Mouse (Mus musculus): ENCODE results near the gene Pgam5. TPM values are rescaled to one million over a fixed set of nuclear protein-coding genes. Genes with fewer than 3 reads are reported as not detected.
A peak's percentile ranks its signal among the peaks of the same experiment; 100 is the strongest.

The Pgam5 gene
- total RNA-seq, 2 experiments from 2014 or later = 22.6 to 26.7 TPM

GRCm38 (mm10) chr5:110230780-110231461 is 38.8 kb downstream of the Pgam5 start, which contains the start of gene Ankle2:
Ankle2 (plus strand) TSS chr5:110231004.
- DNase-seq = peak; percentile 93

- DNase-seq = no peak
Measured at GRCm38 (mm10) chr5:110230401-110230779, 39.3 kb downstream of the Pgam5 start.

GRCm38 (mm10) chr5:110227336-110227883 is 42.3 kb downstream of the Pgam5 start:
- DNase-seq = no peak

DNA sequence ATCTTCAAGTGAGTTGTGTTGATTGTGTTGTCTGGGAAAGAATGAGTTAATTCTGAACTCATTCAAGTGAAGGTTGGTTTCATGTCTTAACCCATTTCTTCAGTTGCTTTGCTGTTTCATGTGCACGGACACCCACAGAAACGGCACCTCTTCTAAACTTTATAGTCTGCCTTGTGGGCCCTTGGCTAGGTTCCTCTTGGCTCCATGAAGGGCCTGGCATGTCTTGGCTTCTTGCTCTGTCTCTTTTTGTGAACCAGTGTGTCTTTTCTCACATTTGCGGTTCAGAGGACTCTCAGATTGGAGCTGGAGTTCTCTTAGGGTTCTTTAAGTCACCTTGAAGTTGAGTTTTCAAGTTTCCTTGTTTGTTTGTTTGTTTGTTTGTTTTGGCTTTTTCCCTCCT is 44.7 kb downstream of the Pgam5 start:
- no peak for DNase-seq

- DNase-seq = no peak
Measured at GRCm38 (mm10) chr5:110222757-110223156, 47.0 kb downstream of the Pgam5 start.

- no peak for DNase-seq
Measured at GRCm38 (mm10) chr5:110220331-110220730, 49.4 kb downstream of the Pgam5 start.

DNA sequence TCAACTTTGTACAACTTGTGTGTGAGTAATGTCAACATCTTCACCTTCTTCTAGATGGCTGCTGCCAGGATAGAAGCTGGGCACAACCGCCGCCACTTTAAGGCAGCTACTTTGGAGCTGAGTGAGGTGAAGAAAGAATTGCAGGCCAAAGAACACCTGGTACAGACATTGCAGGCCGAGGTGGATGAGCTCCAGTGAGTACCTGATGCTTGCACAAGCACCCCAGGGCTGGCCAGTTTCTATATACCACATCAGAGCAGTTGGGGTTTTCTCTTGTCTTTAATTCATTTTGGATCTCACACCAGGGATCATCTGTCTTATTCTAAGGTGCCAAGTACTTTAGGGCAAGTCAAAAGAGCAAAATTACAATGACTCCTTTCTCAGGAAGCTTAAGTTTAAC is 52.9 kb downstream of the Pgam5 start:
- DNase-seq = no peak

- DNase-seq = no peak
Measured at GRCm38 (mm10) chr5:110211312-110211711, 58.4 kb downstream of the Pgam5 start.

Other genes starting within 250 kb of the Pgam5 start
- 1 to 10 TPM; 1.9 to 2.7 TPM for gene Gm17655, start 197.4 kb downstream of the Pgam5 start, total RNA-seq (2021)
- gene Gm35315, start 175.5 kb downstream of the Pgam5 start, total RNA-seq (2021) = under 1 TPM; 0.28 to 0.34 TPM
- under 1 TPM in 1 of 2 experiments, not detected in 1; 0.07 TPM for gene Plcxd1, start 169.9 kb downstream of the Pgam5 start, total RNA-seq (2021)
- 10 to 100 TPM; 19.6 to 22.5 TPM for gene Gtpbp6, start 161.7 kb downstream of the Pgam5 start, total RNA-seq (2021)
- 1 to 10 TPM; 3.1 to 3.2 TPM for gene Zfp605, start 159.8 kb downstream of the Pgam5 start, total RNA-seq (2021)
- 10 to 100 TPM; 14.9 to 21.0 TPM for gene Chfr, start 134.1 kb downstream of the Pgam5 start, total RNA-seq (2021)
- gene Golga3, start 93.2 kb downstream of the Pgam5 start, total RNA-seq (2021) = 10 to 100 TPM; 38.7 to 39.5 TPM
- 10 to 100 TPM; 23.4 to 28.1 TPM for gene Ankle2, start 38.9 kb downstream of the Pgam5 start, total RNA-seq (2021)
- 10 to 100 TPM; 25.9 to 26.6 TPM for gene Pxmp2, start 16.3 kb upstream of the Pgam5 start, total RNA-seq (2021)
- gene Pole, start 16.4 kb upstream of the Pgam5 start, total RNA-seq (2021) = 1 to 10 TPM; 6.0 to 6.1 TPM
- not detected for gene P2rx2, start 73.3 kb upstream of the Pgam5 start, total RNA-seq (2021)
- gene Lrcol1, start 74.8 kb upstream of the Pgam5 start, total RNA-seq (2021) = not detected
- 10 to 100 TPM; 33.5 to 37.7 TPM for gene Fbrsl1, start 178.6 kb upstream of the Pgam5 start, total RNA-seq (2021)